Mouse (Mus musculus) right cerebral cortex, postnatal 4 days (tissue): ENCODE measurements around the gene Cyp3a25.
"Not testable (repeated sequence)": the region's sequence is repeated elsewhere in the genome, so short reads cannot be mapped to it uniquely, and the experiment has no call there.

Source experiments
- DNase-seq: peaks from one replicate; pipeline ENCODE4 v3.0.0-alpha.2; 2022

Gene Cyp3a25

GRCm38 (mm10) chr5:146009509-146009908 lies at the start of gene Cyp3a25:
Gene Cyp3a25, minus strand, starts transcription at chr5:146009618.
- DNase-seq = not testable (repeated sequence)

DNA sequence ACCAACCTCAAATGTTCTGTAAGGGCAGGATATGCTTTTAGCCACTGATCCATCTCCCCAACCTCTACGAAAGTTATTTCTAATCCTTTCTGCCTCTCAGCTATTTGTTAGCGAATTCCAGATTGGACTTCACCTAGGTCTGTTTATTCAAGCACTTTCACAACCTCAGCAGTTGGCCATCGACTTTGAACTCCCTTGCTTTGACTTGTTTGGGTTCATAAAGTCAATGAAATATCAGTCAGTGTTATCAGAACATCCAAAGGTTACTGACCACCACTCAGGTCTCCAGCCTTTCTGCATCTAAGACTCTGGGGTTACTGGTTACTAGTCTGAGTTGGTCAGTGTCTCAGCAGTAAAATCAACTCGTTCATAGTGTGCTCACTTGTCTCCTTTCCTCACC lies 11.7 kb upstream of the Cyp3a25 start:
- DNase-seq = no peak

GRCm38 (mm10) chr5:146018275-146018674 lies 8.9 kb upstream of the Cyp3a25 start:
- no peak for DNase-seq

GRCm38 (mm10) chr5:146011251-146011650 lies 1.8 kb upstream of the Cyp3a25 start:
- no peak for DNase-seq

GRCm38 (mm10) chr5:145967080-145967479 lies 42.3 kb downstream of the Cyp3a25 start:
- no peak for DNase-seq
